Mouse (Mus musculus) gastrocnemius, postnatal 4 days (tissue): ENCODE measurements at regions not wholly inside any gene's neighbourhood (a gene's known extent, or its start where the extent isn't known, plus 50 kb on each side); places are given as distances from the start of the nearest gene placed in this dataset.
A peak's percentile ranks its signal among the peaks of the same experiment; 100 is the strongest.

Experiments
- DNase-seq, 2 experiments: peaks; one replicate each; pipeline ENCODE4 v3.0.0; 2021 to 2022; ENCODE audit warnings: low spot score in 2 of 2, mixed read lengths in 2 of 2

- no peak for DNase-seq
Measured at GRCm38 (mm10) chr15:36945309-36945708, 62.3 kb downstream of the Zfp706 start.

DNA sequence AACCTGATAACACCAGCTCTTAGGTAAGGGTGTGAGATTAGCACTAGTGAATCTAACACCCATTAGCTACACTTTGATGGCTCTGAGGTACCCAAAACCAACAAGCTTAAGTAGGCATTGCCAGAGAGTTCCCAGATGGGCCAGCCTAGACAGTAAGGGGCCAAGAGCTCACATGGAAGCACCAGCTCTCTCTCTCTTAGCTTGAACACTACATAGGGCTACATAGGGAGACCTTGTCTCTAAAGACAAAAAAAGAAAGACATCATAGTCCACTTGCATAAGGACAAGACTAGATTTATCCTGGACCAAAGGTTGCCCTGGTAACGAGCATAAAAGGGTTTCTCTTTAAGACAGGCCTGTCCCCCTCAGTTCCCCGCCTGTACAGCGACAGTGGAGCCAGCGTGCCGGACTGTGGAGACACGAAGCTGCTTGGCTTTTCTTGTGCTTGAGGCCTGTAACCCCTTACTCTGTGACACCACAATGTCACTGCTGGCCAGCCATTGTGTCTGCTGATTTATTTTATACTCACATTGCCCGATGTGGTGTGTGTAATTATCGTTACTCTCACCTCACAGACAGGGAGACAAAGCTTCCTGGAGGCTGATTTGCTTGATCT is 62.9 kb downstream of the Zfp706 start:
- DNase-seq: no peak

DNA sequence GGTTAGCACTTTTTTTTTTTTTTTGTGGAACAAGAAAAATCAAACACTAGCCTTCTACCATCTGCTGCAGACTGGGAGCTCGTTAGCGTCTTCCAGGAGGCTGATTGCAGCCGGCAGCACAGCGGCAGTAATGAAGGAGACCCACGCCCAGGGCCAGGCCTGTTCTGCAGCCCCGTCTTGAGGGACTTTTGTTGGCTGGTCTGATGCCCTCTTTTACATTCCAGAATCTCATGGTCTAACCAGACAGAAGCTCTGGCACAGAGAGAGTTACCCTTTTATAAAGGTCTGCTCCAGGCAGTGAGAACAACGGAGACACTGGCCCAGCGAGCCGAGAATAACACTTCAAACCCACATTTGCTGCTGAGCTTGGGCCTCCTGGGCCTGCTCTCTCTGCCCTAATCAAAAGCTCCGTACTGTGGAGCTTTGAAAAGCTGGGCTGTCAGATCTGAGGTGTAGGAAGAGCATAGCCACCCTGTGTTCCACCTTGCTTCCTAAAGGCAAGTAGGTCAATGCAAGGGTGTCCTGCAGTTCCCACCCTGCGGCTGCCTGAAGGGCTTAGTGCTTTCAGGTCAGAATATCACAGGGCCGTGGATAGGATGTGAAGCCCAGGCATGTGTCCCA is 64.0 kb downstream of the Zfp706 start:
- DNase-seq: no peak

DNA sequence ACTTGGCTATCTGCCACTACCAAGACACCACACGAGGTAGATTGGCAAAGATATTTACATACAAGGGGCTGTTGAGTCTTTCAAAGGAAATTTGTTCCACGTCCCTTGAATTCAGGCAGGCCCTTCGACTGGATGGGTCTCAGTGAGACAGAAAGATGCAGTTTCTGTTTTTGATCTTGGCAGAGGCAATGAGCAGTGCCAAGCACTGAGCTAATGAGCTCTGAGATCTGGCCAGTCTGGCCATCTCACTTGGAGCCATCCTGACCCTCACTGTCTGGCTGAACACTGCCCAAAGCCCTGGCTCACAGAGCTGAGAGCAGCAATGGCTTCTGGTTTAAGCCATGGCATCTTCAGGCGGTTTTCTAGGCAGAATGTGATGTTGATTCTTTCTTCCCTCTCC is 65.3 kb downstream of the Zfp706 start:
- DNase-seq: no peak

DNA sequence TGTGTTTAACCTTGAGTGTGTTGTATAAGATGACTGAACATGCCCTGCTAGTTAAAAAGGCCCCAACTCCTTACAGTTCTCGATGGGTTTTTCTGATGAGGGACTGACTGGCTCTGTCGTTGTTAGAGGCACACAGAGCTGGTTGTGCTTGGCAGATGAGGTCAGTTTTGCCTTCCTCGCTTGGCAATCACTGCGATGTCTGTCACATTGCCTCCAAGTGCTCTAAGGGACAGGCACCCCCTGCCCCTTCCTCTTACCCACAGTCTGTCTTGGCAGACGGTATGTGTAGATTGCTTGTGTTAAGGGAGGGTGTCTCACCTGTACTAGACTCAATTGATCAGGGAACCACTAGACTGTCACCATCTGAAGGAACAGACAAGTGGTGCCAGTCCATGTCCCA is 65.8 kb downstream of the Zfp706 start:
- no peak for DNase-seq

DNA sequence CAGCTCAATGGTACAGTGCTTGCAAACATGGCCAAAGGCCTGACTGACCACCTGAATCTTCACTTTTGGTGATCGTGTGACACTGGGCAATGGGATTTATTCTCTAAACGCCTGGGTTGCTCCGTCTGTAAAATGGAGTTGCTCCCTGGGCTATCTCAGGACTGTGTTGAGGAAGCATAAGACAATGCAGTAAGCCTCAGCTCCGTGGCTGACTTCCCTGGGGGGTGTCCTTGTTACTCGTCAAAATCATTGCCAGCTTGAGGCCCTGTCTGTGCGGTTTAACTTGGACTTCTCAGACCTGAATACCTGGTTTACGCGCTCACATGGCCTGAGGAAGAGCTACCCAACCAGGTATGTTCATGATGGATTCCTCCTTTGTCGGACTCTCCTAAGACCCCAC is 68.0 kb downstream of the Zfp706 start:
- DNase-seq: no peak

GRCm38 (mm10) chr15:36939153-36939552 is 68.4 kb downstream of the Zfp706 start:
- no peak for DNase-seq

GRCm38 (mm10) chr15:36938511-36939150 is 68.9 kb downstream of the Zfp706 start:
- DNase-seq: peak; percentile 70 to 84

DNA sequence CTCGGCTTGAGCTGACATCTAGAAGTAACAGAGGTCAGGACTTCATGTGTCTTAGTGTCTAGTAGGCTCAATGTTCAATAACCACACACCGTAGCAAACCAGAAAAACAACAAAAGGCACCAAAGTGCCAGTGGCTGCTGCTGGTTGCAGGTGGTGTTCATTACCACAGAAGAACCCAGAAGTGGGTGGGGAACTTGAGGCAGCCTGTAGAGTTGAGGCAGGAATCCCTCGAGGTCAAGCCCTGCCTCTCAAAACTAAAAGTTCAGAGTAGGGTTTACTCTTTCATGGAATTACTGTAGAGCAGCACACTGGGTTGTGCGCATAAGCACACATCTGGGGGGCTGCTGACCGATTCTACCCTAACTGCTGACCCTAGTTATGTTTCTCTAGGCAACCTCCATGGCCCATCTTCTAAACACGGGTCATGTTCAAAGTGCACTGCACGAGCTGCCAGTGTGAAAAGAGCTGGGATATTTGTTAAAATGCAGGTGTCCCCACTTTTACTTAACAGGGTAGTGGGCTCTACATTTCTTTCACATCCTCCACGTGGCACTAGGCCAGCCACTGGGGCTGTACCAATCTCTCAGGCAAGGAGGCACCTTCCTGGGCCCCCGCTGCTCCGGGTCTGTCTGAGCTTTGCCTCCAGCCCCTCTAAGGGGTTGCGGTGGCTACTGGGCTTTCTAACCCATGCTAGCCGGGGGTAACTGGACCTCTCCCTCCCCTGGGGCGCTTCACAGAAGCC is 69.6 kb downstream of the Zfp706 start:
- DNase-seq: no peak

DNA sequence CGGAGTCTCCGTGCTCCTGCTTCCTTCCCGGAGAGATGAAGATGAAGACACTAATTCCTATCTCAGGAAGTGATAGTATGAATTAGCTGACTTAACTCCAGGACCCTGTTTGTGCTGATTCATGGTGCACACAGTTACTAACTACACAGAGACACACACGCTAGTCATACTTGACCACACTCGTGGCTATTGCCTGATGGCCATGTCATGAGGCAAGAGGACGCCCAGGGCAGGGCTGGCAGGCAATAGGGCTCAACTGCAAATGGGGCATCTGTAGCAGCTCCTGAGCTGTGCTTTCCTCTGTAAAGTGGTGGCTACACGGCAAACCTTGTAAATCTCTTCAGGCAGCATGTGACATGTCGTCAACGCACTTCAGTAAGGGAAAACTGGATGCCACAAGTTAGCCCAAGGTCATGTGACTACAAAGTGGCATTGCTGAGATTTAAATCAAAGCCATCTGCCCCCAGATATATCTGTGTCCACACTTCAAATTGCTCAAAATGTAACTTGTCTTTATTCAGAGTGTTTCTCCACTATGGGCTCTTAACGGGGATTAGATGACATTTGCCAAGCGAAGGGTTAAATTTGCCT is 70.4 kb downstream of the Zfp706 start:
- DNase-seq: no peak

DNA sequence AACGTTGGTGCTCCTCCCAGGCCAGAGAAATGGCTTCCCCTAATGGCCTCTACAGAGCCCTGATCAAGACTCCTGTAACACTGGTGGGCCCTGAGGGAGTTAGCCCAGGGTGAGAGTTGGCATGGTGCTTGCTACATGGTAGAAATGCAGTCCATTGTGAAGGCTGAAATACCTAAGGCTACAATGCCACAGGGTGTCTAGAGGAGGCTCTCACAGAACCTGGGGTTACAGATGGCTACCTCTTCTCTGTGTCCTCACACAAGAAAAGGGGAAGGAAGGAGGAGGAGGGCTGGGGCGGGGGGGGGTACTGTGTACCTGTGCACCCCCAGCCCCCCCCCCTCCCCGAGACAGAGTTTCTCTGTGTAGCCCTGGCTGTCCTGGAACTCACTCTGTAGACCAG is 72.8 kb downstream of the Zfp706 start:
- no peak for DNase-seq

DNA sequence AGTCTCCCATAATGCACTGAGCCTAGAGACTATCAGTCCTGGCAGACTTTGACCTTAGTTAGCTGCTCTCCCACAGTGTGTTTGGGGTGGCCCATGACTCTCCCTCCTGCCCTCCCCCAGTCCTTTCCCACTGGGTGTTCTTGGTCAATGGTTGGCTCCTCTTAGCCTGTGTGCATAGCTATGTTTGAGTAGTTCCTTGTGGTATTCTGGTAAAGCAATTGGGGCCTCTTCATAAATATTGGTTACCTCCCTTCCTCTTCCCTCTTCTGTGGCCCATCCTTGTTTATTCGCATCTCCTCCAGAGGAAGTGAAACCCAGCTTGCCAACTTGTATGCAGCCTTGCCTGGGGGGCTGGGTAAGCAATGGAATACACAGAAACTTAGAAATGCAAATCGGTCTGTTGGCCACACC is 74.0 kb downstream of the Zfp706 start:
- no peak for DNase-seq

DNA sequence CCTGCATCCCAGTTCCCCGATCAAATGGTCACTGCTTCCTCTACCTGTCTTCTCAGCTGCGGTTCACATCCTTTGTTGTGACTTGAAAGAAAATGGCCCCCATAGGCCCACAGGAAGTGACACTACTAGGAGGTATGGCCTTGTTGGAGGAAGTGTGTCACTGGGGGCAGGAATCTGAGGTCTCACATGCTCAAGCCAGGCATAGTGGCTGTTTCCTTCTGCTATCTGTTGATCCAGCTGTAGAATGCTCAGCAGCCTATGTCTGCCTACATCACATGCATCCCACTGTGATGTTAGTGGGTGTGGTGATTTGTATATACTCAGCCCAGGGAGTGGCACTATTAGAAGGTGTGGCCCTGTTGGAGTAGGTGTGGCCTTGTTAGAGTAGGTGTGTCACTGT is 76.1 kb downstream of the Zfp706 start:
- DNase-seq: no peak

GRCm38 (mm10) chr15:36930433-36930832 is 77.1 kb downstream of the Zfp706 start:
- DNase-seq: no peak

DNA sequence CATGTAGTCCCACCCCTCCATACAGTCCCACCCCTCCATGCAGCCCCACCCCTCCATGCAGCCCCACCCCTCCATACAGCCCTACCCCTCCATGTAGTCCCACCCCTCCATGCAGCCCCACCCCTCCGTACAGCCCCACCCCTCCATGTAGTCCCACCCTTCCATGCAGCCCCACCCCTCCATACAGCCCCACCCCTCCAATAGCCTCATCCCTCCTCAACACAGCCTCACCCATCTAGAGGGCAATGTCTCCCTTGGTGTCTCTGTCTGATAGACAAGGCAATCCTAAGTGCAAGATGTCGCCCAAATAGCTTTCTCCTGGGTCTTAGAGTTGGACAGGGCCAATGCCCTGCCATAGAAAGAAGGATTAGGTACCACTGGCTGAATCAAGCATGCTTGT is 77.8 kb downstream of the Zfp706 start:
- DNase-seq: no peak

- no peak for DNase-seq
Measured at GRCm38 (mm10) chr15:36929088-36929487, 78.5 kb downstream of the Zfp706 start.

DNA sequence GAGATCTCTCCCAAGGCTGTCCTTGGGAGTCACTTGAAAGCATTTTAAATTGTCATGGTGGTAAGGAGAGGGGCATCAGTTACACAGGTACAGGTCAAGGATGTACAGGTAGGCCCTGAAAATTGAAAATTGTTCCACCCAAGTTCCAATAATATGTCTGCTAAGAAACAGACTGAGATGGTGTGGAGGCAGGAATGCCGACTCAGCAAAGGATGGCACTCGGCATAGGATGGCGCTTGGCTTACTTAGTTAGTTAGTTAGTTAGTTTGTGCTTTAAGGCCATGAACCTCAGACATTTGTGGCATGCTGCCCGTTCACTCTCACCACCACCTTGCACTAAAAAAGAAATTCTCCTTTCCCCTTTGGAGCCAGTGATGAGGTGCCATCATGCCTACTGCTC is 78.9 kb downstream of the Zfp706 start:
- DNase-seq: no peak

DNA sequence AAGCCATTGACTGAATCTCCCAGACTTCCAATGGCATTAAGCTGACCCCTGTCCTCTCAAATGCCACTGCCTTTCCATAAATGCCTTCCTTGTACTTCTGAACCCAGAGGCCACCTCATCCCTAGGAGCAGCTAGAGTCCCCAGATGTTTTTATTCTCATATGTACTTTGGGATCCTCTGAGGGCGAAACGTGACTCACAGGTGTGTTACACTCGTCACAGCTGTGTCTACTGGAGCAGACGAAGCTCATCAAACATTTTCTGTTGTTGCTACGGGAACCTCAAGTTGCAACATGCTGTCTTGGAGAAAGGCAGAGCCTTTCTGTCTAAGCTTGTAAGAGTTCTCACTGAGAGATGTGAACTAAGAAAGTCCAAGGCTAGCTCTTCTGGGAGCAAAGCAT is 80.1 kb downstream of the Zfp706 start:
- no peak for DNase-seq

DNA sequence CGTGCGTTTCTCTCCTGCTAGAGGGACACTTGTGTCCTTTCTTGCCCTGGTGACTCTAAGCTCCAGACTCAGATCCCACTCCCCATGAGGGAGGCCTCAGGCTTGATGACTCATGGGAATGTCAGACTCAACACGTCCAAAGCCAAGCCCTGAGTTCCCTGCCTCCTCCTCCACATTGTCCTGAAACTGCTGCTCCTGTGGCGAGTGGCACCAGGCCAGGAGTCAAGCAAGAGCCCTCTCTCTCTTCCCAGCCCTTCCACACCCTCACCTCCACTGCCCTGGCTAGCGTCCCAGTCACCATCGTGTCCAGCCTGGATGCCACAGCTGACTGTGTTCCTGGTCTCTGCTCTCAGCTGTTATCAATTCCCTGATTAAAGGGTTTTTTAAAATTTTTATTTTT is 83.4 kb downstream of the Zfp706 start:
- DNase-seq: peak in 1 of 2 experiments; percentile 24

GRCm38 (mm10) chr15:36921384-36921783 is 86.2 kb downstream of the Zfp706 start:
- DNase-seq: no peak

DNA sequence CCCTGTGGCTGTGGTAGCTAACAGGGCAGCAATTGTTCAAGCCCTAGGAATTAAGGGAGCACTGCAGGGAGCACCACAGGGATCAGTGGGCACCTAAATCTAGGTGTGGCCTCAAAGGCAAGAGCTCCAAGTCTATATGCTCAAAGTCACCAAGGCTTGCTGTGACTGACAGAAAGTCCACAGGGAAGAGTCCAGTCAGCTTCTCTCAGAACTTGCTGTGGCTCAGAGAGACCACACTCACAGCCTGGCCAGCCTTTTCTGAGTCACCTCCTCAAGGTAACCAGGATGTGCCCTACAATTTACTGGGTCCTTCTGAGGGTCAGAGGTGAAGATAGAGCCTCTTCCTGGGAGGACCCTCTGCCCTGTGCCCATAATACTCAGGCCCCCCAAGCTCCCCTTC is 86.7 kb downstream of the Zfp706 start:
- DNase-seq: no peak

DNA sequence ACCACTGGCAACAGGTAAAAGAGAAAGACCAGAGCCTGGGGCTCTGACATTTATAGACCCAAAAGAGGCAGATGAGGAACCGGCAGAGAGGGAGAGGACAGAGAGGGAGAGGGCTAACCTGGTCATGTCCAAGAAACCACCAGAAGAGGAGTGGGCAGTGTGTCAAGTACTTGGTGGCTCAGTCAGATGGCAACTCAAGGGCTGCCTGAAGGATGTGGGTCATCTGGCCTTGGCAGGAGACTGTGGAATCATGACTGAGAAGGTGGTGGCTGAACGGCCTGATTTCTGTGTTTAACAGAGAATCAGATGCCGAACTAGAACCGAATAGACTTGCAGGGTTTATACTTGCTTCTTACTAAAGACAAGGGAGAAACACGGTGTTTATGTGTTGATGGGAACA is 87.9 kb downstream of the Zfp706 start:
- DNase-seq: no peak
